Mouse (Mus musculus): ENCODE data around the gene Klhl7.
"Not testable (repeated sequence)": the region's sequence is repeated elsewhere in the genome, so short reads cannot be mapped to it uniquely, and the experiment has no call there.

Klhl7 gene

GRCm38 (mm10) chr5:24092496-24092895 lies 7.9 kb upstream of the Klhl7 start:
- no peak for DNase-seq (ENCODE audit: extremely low read depth, insufficient read length, low spot score)

- DNase-seq (ENCODE audit: extremely low read depth, insufficient read length, low spot score): no peak
Observed at GRCm38 (mm10) chr5:24095393-24095792, 5.0 kb upstream of the Klhl7 start.

- DNase-seq (ENCODE audit: extremely low read depth, insufficient read length, low spot score): no peak
Observed at GRCm38 (mm10) chr5:24095881-24096280, 4.5 kb upstream of the Klhl7 start.

GRCm38 (mm10) chr5:24100810-24101311 lies 456 bp downstream of the Klhl7 start:
- DNase-seq (ENCODE audit: extremely low read depth, insufficient read length, low spot score): peak; percentile 61

- peak; percentile 14 for DNase-seq (ENCODE audit: extremely low read depth, insufficient read length, low spot score)
Observed at GRCm38 (mm10) chr5:24101446-24102140, 1.2 kb downstream of the Klhl7 start.

DNA sequence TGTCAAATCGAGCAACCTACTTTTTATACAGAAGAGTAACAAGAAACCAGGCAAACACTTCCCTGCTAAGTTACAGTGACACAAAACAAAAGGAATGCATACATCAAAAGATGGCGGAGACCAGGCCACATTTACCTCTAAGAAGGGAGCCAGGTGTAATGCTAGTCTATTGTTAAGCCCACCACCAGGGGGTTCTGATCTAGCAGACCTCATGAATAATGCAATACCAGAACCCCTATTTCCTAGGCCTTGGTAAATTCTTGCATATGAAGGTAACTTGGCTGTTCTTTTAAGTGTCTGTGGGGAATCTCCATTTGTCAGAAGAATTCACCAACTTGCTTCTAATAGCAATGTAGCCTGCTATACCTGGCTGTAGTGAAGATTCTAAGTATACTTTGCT lies 2.8 kb downstream of the Klhl7 start:
- not testable (repeated sequence) for DNase-seq (ENCODE audit: extremely low read depth, insufficient read length, low spot score)

GRCm38 (mm10) chr5:24103841-24104240 lies 3.4 kb downstream of the Klhl7 start:
- DNase-seq (ENCODE audit: extremely low read depth, insufficient read length, low spot score): no peak

- DNase-seq (ENCODE audit: extremely low read depth, insufficient read length, low spot score): no peak
Observed at GRCm38 (mm10) chr5:24107071-24107739, 6.8 kb downstream of the Klhl7 start.

DNA sequence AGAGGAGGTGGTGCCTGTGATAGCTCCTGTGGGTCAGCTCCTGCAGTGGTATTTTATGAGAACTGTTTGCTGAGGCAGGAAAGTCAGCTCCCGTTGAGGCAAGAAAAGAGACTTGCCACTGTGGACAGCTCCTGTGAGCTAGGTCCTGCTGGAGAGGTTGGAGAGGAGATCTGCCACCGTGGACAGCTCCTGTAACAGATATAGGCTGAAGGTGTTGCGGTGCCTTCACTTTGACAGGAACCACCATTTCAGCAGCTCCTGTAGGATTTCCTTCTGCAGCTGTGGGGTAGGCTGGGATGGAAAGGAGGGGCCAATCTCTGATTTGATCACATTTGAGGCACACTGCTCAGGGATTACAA lies 7.3 kb downstream of the Klhl7 start:
- DNase-seq (ENCODE audit: extremely low read depth, insufficient read length, low spot score): no peak

- no peak for DNase-seq (ENCODE audit: extremely low read depth, insufficient read length, low spot score)
Observed at GRCm38 (mm10) chr5:24110068-24110467, 9.7 kb downstream of the Klhl7 start.

- peak; percentile 80 for DNase-seq (ENCODE audit: extremely low read depth, insufficient read length, low spot score)
Observed at GRCm38 (mm10) chr5:24112116-24112903, 11.9 kb downstream of the Klhl7 start.

- DNase-seq (ENCODE audit: extremely low read depth, insufficient read length, low spot score): no peak
Observed at GRCm38 (mm10) chr5:24122221-24122620, 21.8 kb downstream of the Klhl7 start.

- no peak for DNase-seq (ENCODE audit: extremely low read depth, insufficient read length, low spot score)
Observed at GRCm38 (mm10) chr5:24124175-24124574, 23.8 kb downstream of the Klhl7 start.

- DNase-seq (ENCODE audit: extremely low read depth, insufficient read length, low spot score): no peak
Observed at GRCm38 (mm10) chr5:24124579-24125276, 24.3 kb downstream of the Klhl7 start.

DNA sequence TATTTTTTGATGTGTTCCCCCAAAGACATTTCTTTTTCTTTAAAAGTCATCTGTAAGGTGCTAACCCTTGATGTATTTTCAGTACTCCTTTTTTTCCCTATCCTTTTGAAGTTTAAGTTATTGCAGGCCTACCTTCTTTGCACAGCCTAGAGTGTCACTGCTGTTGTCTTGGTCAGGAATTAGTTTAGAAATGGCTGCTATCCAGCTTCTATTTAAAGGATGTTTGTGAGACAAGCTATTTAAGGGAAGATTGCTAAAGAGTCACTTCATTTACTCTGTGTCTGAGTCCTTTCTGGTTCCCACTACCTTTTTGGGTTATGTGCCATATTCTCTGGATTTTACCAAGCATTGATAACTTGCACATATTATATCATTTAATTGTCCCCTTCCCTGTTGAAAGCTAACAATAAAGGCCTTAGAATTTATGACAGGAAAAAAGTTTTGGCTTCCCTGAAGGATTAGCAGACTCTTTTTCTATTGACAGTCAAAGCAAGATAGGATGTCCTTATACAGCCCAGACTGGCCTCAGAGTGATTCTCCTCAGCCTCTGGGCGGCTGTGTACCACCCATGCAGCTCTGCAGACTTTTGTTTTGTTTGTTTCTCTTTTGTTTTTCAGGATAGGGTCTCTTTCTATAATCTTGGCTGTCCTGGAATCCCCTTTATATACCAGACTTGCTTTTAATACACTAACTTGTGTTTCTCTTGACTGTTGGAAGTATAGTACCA lies 25.7 kb downstream of the Klhl7 start:
- no peak for DNase-seq (ENCODE audit: extremely low read depth, insufficient read length, low spot score)

GRCm38 (mm10) chr5:24126967-24127366 lies 26.6 kb downstream of the Klhl7 start:
- no peak for DNase-seq (ENCODE audit: extremely low read depth, insufficient read length, low spot score)

- no peak for DNase-seq (ENCODE audit: extremely low read depth, insufficient read length, low spot score)
Observed at GRCm38 (mm10) chr5:24146964-24147363, 46.6 kb downstream of the Klhl7 start.

DNA sequence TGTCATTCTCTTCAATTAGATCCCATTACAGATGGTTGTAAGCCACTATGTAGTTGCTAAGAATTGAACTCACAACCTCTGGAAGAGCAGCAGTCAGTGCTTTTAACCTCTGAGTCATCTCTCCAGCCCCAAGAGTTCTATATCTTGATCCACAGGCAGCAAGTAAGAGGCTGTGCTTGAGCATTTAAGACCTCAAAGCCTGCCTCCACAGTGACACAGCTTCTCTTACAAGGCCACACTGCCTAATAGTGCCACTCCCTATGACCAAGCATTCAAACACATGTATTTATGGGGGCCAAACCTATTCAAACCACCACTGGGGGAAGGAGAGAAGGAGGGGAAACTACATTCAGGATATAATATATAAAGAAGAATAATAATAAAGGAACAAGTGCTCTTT lies 51.8 kb downstream of the Klhl7 start:
- DNase-seq (ENCODE audit: extremely low read depth, insufficient read length, low spot score): no peak

DNA sequence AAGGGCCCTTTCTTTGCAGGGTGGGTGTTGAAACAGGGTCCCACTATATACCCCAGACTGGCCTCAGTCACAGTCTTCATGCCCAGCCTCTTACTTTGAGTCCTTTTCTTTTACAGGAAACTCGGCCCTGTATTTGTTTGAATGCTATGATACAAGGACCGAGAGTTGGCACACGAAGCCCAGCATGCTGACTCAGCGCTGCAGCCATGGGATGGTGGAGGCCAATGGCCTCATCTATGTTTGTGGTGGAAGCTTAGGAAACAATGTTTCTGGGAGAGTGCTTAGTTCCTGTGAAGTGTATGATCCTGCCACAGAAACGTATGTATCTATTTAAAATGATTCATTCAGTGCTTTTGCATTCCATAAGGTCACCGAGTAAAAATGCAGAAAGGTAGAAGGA lies 56.4 kb downstream of the Klhl7 start:
- DNase-seq (ENCODE audit: extremely low read depth, insufficient read length, low spot score): no peak

GRCm38 (mm10) chr5:24164789-24165445 lies 64.5 kb downstream of the Klhl7 start, which contains the start of gene Nupl2:
TSS of gene Nupl2 (plus strand) at chr5:24164963.
- peak; percentile 94 for DNase-seq (ENCODE audit: extremely low read depth, insufficient read length, low spot score)
